Mouse (Mus musculus) adrenal gland, postnatal 25 days (tissue): ENCODE data around the gene Pamr1. TPM values are rescaled to one million over a fixed set of nuclear protein-coding genes. Genes with fewer than 3 reads are reported as not detected.

Experiments used
- DNase-seq: peaks from one replicate; pipeline ENCODE4 v3.0.0; 2021; ENCODE audit warnings: mixed read lengths
- long read RNA-seq: library from polyadenylated mRNA; stranded (forward); transcript quantifications from one replicate; pipeline ENCODE4 v2.0.0, GENCODE M21; 2021
- total RNA-seq: library from RNA; stranded (reverse); gene quantifications from 2 replicates; pipeline ENCODE4 v1.2.3, GENCODE M21; 2021

Pamr1 gene
- 0.86 and 1.4 TPM in 2 replicates for total RNA-seq
- long read RNA-seq, partial matches to known transcripts, result 0 of 4 reads
- long read RNA-seq, other reads (novel, unspliced or antisense), result 0 of 4 reads

DNA sequence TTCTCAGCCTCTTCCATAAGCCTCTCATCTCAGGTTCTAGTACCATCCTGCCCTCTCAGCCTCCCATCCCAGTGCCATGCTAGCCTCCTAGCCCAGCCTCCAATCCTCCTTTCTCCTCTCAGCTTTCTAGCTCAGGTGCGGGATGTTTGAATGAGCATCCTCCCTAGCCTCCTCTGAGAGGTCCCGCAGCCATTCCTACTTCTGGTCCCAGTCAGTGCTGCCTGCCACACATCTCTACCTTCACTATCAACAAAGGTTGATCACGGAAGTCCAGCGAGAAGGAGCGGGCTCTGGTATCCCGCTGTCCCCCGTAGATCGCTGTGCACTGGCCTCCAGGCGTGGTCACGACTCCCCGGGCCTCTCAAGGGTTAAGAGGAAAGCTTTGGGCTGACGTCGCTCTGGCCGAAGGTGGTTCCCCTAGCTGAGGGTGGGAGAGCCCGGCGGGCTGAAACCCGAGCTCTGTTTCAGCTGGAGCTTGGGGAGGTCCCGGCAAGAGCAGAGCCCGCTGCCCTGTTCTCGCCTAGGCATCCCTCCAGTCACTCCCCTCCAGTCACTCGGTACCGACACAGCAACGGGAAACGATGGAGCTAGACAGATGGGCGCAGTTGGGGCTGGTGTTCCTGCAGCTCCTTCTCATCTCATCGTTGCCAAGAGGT lies at the start of gene Pamr1:
Gene Pamr1 (plus strand): TSS at position 402 of the 656 bp plus-strand sequence.
- DNase-seq, result no peak

DNA sequence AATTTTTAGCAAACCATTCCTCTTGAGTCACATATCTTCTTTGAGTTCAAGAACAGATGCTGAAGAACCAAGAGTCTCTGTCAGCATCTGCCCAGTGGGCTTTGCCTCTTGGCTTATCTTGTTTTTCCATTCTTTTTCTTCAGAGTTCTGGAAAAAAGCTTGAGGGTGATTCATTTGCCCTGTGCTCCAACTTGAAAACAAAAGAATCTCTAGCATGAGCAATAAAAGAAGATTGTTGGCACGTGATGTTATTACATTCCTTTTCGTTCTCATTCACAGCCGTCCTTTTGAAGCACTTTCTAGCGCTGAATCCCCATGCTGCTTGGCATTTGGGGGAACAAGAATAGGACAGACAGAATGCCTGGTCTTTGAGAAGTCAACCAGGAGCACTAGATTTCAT lies 42.2 kb upstream of the Pamr1 start:
- DNase-seq, result no peak

GRCm38 (mm10) chr2:102508154-102508553 lies 41.7 kb upstream of the Pamr1 start:
- DNase-seq, result no peak

GRCm38 (mm10) chr2:102519956-102520355 lies 29.9 kb upstream of the Pamr1 start:
- no peak for DNase-seq

GRCm38 (mm10) chr2:102527563-102527962 lies 22.2 kb upstream of the Pamr1 start:
- no peak for DNase-seq

DNA sequence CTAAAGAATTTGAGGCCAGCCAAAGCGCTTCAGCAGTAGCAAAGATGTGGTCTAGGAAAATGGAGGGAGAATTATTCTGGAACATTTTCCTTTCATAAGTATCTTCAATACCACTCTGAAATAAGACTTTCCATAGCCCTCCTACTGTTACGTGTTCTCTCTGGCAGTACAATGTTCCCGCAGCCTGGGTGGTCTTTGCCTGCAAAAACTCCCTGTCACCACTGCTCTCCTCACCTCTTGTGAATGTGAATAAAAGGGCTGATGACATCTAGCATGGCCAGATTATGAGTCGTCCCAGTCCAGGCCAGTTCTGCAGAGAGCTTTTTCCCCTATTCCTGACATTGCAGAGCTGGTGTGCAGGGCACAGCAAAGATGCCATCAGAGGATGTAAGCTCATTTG lies 16.4 kb upstream of the Pamr1 start:
- DNase-seq, result no peak

- no peak for DNase-seq
These were observed 13.0 kb upstream of the Pamr1 start for GRCm38 (mm10) chr2:102536766-102537165.

GRCm38 (mm10) chr2:102540438-102541230 lies 9.2 kb upstream of the Pamr1 start:
- DNase-seq, result no peak

DNA sequence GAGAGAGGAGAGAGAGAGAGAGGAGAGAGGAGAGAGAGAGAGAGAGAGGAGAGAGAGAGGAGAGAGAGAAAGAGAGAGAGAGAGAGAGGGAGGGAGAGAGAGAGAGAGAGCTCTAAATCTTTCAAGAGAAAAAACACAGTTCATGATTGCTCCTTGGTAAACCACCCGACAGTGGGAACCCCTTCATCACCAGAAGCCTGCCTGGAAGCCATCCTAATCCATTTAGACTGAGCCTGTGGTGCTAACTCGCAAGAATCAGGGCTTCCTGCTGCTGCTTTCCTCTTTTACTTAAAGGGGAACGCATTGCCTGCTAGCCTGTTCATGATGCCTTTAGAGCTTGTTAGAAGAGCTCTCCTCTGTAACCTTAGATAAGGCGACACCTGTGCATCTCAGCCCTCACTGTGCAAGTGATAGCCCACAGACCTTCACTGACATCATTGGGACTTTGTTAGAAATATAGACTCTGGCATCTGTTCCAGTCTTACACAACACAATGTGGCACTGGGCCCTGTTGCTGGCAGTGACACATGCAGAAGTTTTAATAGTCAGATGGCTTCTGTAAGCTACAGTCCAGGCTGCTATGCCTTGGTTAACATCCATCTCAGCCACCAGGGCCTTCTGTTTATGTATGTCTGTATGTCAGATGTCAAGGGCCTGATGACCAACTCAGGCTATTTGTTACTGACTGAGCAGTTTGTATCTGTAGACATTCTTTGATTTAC lies 8.2 kb upstream of the Pamr1 start:
- DNase-seq, result peak; percentile 12

GRCm38 (mm10) chr2:102543961-102544719 lies 5.7 kb upstream of the Pamr1 start:
- DNase-seq, result no peak

GRCm38 (mm10) chr2:102550910-102551582 lies 1.2 kb downstream of the Pamr1 start:
- no peak for DNase-seq

DNA sequence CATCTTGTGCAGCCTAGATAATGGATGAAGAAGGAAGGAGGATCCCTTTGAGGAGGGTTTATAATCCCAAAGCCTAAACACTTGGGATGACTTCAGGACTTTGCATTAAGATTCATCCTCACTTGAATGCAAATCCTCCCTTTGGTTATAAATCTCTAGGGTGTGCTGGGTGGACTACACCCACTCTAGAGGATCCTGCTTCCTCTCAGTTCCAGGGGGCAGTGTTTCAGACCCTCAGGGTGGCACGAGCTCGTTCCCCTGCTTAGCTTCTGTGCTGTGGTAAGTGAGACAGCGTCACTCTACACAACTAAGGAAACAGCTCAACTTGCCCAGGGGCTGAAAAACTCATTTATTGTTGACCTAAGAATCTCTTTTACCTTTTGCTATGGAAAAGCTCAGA lies 1.8 kb downstream of the Pamr1 start:
- DNase-seq, result no peak

GRCm38 (mm10) chr2:102552095-102552537 lies 2.3 kb downstream of the Pamr1 start:
- no peak for DNase-seq

DNA sequence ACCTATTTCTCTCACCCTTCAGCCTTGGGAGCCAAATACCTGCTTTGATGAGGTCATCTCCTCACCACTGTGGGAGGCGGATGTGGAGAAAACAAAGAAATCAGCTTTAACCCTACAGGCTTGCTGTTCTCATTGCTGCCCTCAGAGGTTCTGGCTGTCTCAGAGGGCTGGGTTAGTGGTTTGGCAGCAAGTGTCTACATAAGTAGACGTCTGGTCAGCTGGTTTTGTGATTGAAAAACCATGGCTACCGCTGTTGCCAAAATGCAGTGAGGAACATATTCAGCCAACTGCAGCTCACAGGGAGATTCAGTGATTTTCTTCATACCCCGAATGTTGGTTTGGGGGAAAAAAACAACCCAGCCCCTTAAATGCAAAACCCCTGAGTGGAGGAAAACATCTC lies 7.3 kb downstream of the Pamr1 start:
- DNase-seq, result no peak

DNA sequence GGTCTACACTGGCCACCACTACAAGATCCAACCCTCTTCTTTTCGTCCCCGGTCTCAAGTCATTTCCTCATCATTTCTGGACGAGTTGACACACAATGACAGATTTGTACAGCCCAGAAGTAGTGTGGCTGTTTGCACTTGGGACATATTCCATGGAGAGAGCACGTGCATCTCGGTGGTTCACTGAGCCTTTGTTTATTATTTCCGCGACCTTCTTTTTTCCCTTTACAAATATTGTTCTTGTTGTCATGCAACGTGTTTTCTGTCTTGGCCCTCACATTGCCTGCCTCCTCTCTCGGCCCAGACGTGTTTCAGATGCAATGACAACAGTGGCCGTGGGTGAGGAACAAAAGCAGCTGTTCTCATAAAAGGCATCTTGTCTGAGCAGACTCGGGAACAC lies 9.2 kb downstream of the Pamr1 start:
- DNase-seq, result no peak

DNA sequence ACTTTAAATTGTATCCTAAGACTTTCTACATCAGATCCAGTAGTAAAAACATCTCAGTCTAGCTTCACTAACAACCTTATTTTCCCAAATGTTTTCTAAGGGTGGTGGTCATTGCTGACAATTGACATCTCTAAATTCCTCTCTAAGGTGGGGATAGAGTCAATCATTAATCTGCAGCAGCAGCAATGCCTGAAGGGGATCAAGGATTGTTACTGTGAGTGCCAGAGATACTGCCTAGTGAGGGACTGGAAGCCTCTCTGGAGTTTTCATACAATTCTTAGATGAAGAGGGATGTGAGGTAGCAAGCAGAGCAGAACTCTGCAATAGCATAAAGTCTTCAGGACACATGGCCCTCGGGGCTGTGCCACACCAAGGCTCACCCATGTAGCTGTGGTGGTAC lies 14.0 kb downstream of the Pamr1 start:
- no peak for DNase-seq

GRCm38 (mm10) chr2:102579248-102579647 lies 29.4 kb downstream of the Pamr1 start:
- no peak for DNase-seq

GRCm38 (mm10) chr2:102589977-102590376 lies 40.2 kb downstream of the Pamr1 start:
- no peak for DNase-seq

GRCm38 (mm10) chr2:102594535-102594934 lies 44.7 kb downstream of the Pamr1 start:
- no peak for DNase-seq

GRCm38 (mm10) chr2:102595395-102596130 lies 45.8 kb downstream of the Pamr1 start:
- DNase-seq, result no peak
